Mouse (Mus musculus) thymus, postnatal 0 days (tissue): Measurements from ENCODE around the gene Plcg1. TPM values are rescaled to one million over a fixed set of nuclear protein-coding genes. Genes with fewer than 3 reads are reported as not detected.

Source experiments
- DNase-seq: peaks from one replicate; pipeline ENCODE4 v3.0.0-alpha.2; 2015; ENCODE audit warnings: low spot score
- polyA plus RNA-seq: library from polyadenylated mRNA; unstranded; fragments of >200 nt; fragmentation: Nextera tagmentation; extraction: Ambion mirVana; gene quantifications from 2 replicates; pipeline ENCODE4 v1.2.1, GENCODE M21; 2015

The Plcg1 gene
- polyA plus RNA-seq, 1 experiment from 2014 or later = 49.3 TPM

DNA sequence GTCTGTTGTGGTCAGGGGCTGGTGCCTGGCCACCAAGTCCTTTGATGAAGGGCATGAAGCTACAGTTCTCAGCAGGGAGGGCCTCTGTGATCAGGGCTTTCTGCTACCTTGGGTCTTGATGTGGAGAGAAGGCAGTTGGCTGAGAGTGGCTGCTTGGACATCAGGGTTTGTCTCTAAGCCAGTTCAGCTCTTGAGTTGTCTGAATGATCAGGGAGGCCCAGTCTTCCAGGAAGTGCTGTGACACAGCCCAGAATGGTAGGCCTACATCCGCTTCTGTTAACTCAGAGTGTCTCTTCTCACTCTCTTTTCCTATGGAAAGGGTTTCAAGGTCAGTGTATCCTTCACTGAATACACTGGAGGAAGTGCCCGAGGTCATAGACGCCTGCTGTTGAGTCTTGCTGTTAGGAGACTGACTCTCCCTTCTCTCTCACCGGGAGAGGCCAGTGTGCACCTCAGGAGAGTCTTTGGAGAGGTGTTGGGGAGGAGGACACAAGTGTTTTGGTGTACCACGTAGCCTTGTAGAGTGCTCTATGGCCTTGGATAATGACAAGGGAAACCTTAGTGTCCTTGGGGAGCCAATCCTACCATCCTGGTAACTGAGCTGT, 4.7 kb downstream of the Plcg1 start:
- no peak for DNase-seq

- no peak for DNase-seq
Observed at GRCm38 (mm10) chr2:160736466-160736865, 5.4 kb downstream of the Plcg1 start.

- no peak for DNase-seq
Observed at GRCm38 (mm10) chr2:160738354-160738753, 7.3 kb downstream of the Plcg1 start.

DNA sequence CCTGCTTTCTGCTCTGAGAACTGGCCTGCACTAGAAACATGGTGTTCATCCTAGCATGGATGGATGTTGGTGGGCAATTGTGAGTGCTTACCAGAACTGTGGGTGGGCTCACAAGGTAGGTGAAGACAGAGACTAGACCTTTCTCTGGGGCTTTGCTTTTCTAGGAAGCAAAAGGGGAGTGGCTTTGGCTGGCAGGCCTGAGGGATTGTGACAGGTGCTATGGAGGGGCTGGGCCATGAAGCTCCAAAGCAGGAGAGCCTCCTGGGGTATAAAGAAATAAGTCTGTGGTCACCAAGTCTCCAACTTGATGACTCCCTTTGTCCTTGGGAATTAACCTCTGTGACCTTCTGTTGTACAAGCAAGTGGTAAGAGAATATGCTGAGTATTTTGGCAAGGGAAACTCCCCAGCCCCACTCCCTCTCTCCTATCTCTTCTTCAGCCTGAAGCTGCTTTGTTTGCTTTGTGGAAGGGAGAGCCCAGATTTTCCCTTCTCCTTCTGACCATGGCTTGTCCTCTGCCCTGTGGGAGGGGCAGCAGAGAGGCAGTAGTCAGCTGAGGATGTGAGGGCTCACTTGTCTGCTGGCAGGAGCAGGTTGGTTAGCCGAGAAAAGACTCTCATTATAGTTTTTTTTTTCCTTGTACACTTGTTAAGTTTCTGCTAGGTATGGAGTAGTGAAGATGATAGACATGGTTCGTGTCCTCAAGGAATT, 8.7 kb downstream of the Plcg1 start:
- no peak for DNase-seq

GRCm38 (mm10) chr2:160740521-160741156, 9.5 kb downstream of the Plcg1 start:
- peak; percentile 73 for DNase-seq

DNA sequence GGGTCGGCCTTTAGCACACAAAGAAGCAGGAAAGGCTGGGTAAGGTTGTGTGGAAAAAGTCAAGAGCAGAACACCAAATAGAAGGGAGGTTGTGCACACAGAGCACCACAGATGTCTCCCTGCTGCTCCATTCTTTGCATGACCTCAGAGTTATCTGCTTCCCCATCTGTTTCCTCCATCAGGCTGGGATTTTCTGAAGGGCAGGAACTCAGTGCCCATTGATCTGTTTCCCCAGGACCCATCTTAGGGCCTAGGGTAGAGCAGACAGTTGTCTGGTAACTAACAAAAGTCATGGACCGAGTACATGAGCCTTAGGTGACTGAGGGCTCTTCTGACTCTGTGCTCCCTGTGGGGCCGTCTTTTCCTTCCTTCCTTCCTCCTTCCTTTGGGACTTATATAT, 10.5 kb downstream of the Plcg1 start:
- peak; percentile 40 for DNase-seq

- DNase-seq = peak; percentile 72
Observed at GRCm38 (mm10) chr2:160742161-160742609, 11.1 kb downstream of the Plcg1 start.

GRCm38 (mm10) chr2:160744040-160744822, 13.1 kb downstream of the Plcg1 start:
- DNase-seq = peak; percentile 36

GRCm38 (mm10) chr2:160744823-160745210, 13.7 kb downstream of the Plcg1 start:
- DNase-seq = no peak

GRCm38 (mm10) chr2:160745497-160745896, 14.4 kb downstream of the Plcg1 start:
- no peak for DNase-seq

- DNase-seq = peak; percentile 32
Observed at GRCm38 (mm10) chr2:160746637-160747036, 15.5 kb downstream of the Plcg1 start.

DNA sequence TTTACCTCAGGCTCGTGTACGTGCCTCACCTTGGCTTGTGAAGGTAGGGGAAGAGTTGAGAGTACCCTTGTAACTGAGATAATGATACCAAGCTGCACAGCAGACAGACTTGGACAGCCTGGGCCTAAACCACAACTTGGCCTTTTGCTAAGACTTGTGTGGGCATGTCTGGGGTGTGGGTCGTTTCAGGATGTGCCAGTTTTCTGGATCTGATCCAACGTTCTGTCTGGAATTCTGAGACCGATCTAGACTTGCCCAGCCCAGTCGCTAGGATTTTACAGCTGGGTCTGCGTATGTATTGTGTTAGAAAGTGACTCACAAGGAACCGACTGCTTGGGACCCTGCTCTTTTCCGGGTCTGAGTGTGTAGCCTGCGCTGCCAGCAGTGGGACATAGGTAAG, 16.0 kb downstream of the Plcg1 start:
- no peak for DNase-seq

DNA sequence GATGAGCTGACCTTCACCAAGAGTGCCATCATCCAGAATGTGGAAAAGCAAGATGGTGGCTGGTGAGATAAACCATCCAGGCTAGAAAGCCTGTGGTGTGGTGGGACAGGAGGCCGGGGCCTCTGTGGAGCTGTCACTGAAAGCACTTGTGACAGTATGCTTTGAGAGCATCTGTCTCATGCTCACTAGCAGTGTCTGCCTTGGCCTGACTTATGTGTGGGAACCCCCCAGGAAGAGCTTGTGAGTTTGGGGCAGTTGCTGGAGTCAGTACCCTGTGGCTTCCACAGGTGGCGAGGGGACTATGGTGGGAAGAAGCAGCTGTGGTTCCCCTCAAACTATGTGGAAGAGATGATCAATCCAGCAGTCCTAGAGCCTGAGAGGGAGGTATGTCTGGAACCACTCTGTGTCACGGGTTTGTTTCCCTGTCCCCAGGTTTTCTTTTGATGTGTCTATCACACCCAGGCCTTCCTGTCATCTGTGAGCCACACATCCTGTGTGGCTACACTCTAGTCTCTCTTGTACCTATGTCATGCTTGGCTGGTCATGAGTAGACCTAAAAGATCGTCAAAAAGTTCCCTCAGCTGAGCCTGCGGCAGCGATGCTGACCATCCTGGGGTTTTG, 25.6 kb downstream of the Plcg1 start:
- DNase-seq = peak; percentile 60

GRCm38 (mm10) chr2:160760433-160761184, 29.5 kb downstream of the Plcg1 start:
- DNase-seq = peak; percentile 37

- no peak for DNase-seq
Observed at GRCm38 (mm10) chr2:160763816-160764215, 32.7 kb downstream of the Plcg1 start.

- no peak for DNase-seq
Observed at GRCm38 (mm10) chr2:160764386-160764785, 33.3 kb downstream of the Plcg1 start.

GRCm38 (mm10) chr2:160765096-160765495, 34.0 kb downstream of the Plcg1 start:
- DNase-seq = no peak

DNA sequence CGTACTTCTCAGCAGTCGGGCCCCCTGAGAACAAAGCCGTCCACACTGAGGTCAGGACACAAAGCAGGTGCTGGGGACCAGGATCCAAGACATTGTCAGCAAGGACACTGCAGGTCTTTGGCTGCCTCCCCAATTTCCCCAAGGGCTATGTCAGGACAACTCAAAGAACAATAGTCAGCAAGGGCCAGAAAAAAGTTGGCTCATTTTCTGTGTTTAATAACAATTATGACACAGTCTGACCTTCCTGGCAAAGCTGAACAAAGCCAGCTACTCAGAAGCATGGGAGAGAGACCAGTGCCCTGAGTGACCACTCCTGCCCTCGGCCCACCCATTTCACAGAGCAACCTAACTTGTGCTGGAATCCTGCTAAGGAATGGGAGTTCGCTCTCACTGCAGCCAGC, 35.3 kb downstream of the Plcg1 start:
- DNase-seq = no peak

DNA sequence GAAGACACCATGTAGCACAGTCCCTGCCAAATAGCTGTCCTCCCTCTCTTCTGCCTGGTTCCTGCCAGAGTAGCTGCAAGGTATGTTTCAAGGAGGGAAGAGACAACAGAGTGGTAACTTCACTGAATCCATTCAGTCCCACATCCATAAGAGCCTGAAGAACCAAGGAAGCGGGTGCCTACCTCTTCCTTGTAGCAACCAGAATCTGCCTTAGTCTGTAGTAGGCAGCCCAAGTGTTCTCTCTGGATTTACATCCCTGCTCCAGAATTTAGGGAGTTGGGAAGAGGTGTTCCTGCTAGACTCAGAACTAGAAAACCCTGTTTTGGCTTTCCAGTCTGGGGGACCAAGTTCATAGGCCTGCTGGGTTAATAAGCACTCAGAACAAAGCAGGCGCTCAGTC, 36.1 kb downstream of the Plcg1 start:
- DNase-seq = no peak

DNA sequence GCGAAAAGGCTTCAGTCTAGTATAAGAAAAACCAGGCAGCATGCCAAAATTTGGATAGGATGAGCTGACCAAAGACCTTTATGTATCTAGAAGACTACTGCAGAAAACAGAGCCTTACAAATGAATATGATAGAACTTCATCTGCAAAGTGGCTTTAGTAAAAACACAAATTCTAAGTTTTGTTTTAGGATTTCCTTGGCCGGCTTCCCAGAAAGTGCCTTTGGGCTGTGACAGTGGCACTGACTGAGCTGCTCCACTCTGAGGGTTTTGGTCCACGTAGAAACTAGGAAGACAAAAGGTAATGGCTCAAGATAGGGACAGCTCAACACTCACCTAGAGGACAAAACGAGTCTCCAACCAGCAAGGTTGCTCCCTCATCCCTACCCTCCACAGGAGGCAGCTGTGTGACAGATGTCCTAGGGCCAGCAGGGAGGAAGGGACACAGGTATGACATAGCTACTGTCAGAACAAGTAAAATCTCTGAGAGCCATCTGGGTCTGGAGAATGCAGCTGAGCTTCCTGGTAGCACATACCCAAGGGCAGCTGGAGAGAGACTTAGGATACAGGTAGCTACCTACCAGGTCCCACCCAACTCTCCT, 37.1 kb downstream of the Plcg1 start:
- no peak for DNase-seq
